Mouse (Mus musculus) MEL (cell line): ENCODE data around the gene Pcgf6. TPM values are rescaled to one million over a fixed set of nuclear protein-coding genes. Genes with fewer than 3 reads are reported as not detected.

Experiments
- BHLHE40 ChIP-seq: IDR thresholded peaks from 2 replicates; pipeline ENCODE4 v1.6.1; 2012; ENCODE audit warnings: low read depth, mild to moderate bottlenecking, inconsistent platforms, low read length, improper control_type of control experiment, borderline replicate concordance
- CHD1 ChIP-seq: IDR thresholded peaks from 2 replicates; pipeline ENCODE4 v1.6.1; 2012; ENCODE audit warnings: low read depth, mild to moderate bottlenecking, inconsistent platforms, low read length, improper control_type of control experiment
- CHD2 ChIP-seq: IDR thresholded peaks from 2 replicates; pipeline ENCODE4 v1.6.1; 2011; ENCODE audit warnings: low read length, improper control_type of control experiment
- E2F4 ChIP-seq: IDR thresholded peaks from 2 replicates; pipeline ENCODE4 v1.6.1; 2011; ENCODE audit warnings: low read depth, low read length, improper control_type of control experiment, borderline replicate concordance
- EP300 ChIP-seq, 2 experiments: IDR thresholded peaks; 2 replicates each; pipeline ENCODE4 v1.6.1; 2011; ENCODE audit warnings: improper control_type of control experiment in 2 of 2, low read length in 2 of 2, low read depth in 1 of 2, mild to moderate bottlenecking in 1 of 2
- ETS1 ChIP-seq: IDR thresholded peaks from 2 replicates; pipeline ENCODE4 v1.6.1; 2012; ENCODE audit warnings: low read depth, mild to moderate bottlenecking, inconsistent platforms, low read length, improper control_type of control experiment, moderate library complexity
- GABPA ChIP-seq: IDR thresholded peaks from 2 replicates; pipeline ENCODE4 v1.6.1; 2012; ENCODE audit warnings: low read depth, mild to moderate bottlenecking, inconsistent platforms, low read length, improper control_type of control experiment, moderate library complexity
- HCFC1 ChIP-seq: IDR thresholded peaks from 2 replicates; pipeline ENCODE4 v1.6.1; 2012; ENCODE audit warnings: low read depth, mild to moderate bottlenecking, inconsistent platforms, low read length, improper control_type of control experiment, moderate library complexity
- KAT2A ChIP-seq: conservative IDR thresholded peaks from 2 replicates; pipeline ENCODE4 v1.6.1; 2012; ENCODE audit warnings: low read depth, low read length, improper control_type of control experiment, inconsistent platforms
- MAFK ChIP-seq: IDR thresholded peaks from 2 replicates; pipeline ENCODE4 v1.6.1; 2011; ENCODE audit warnings: low read depth, mild to moderate bottlenecking, low read length, improper control_type of control experiment, borderline replicate concordance
- MAX ChIP-seq: IDR thresholded peaks from 2 replicates; pipeline ENCODE4 v1.6.1; 2011; ENCODE audit warnings: low read length, improper control_type of control experiment
- MAZ ChIP-seq: IDR thresholded peaks from 2 replicates; pipeline ENCODE4 v1.6.1; 2012; ENCODE audit warnings: low read depth, mild to moderate bottlenecking, inconsistent platforms, low read length, improper control_type of control experiment
- MXI1 ChIP-seq: IDR thresholded peaks from 2 replicates; pipeline ENCODE4 v1.6.1; 2011; ENCODE audit warnings: mild to moderate bottlenecking, low read depth, low read length, improper control_type of control experiment
- MYB ChIP-seq: IDR thresholded peaks from 2 replicates; pipeline ENCODE4 v1.6.1; 2011; ENCODE audit warnings: mild to moderate bottlenecking, low read depth, low read length, improper control_type of control experiment
- MYC ChIP-seq: IDR thresholded peaks from 2 replicates; pipeline ENCODE4 v1.6.1; 2011; ENCODE audit warnings: low read depth, mild to moderate bottlenecking, low read length, improper control_type of control experiment, moderate library complexity
- NELFE ChIP-seq: IDR thresholded peaks from 2 replicates; pipeline ENCODE4 v1.6.1; 2011; ENCODE audit warnings: low read depth, low read length, improper control_type of control experiment
- POLR2A ChIP-seq, 2 experiments: IDR thresholded peaks; 2 replicates each; pipeline ENCODE4 v1.6.1; 2011 to 2012; ENCODE audit warnings: low read length in 2 of 2, mild to moderate bottlenecking in 2 of 2, control low read depth in 1 of 2, improper control_type of control experiment in 1 of 2, low read depth in 1 of 2, moderate library complexity in 1 of 2; ENCODE audit not compliant: control insufficient read depth in 1 of 2, insufficient read depth in 1 of 2, poor library complexity in 1 of 2
- POLR2AphosphoS2 ChIP-seq: IDR thresholded peaks from 2 replicates; pipeline ENCODE4 v1.6.1; 2011; ENCODE audit warnings: low read length, improper control_type of control experiment
- POLR2AphosphoS5 ChIP-seq: IDR thresholded peaks from 2 replicates; pipeline ENCODE4 v1.6.1; 2012; ENCODE audit warnings: low read depth, borderline replicate concordance, mild to moderate bottlenecking, inconsistent platforms, low read length, moderate library complexity, mixed read lengths
- TAL1 ChIP-seq: IDR thresholded peaks from 2 replicates; pipeline ENCODE4 v1.6.1; 2012; ENCODE audit warnings: mild to moderate bottlenecking, inconsistent platforms, low read length, moderate library complexity, mixed read lengths
- UBTF ChIP-seq: IDR thresholded peaks from 2 replicates; pipeline ENCODE4 v1.6.1; 2012; ENCODE audit warnings: low read depth, mild to moderate bottlenecking, inconsistent platforms, low read length, improper control_type of control experiment, moderate library complexity, borderline replicate concordance; ENCODE audit not compliant: insufficient read depth
- USF2 ChIP-seq, 2 experiments: IDR thresholded peaks; 2 replicates each; pipeline ENCODE4 v1.6.1; 2011 to 2012; ENCODE audit warnings: improper control_type of control experiment in 2 of 2, low read length in 2 of 2, borderline replicate concordance in 1 of 2, inconsistent platforms in 1 of 2, low read depth in 1 of 2, mild to moderate bottlenecking in 1 of 2; ENCODE audit not compliant: insufficient read depth in 1 of 2
- ZKSCAN1 ChIP-seq: IDR thresholded peaks from 2 replicates; pipeline ENCODE4 v1.6.1; 2012; ENCODE audit warnings: low read depth, mild to moderate bottlenecking, inconsistent platforms, low read length, improper control_type of control experiment, moderate library complexity
- ZMIZ1 ChIP-seq: IDR thresholded peaks from 2 replicates; pipeline ENCODE4 v1.6.1; 2012; ENCODE audit warnings: low read depth, mild to moderate bottlenecking, inconsistent platforms, low read length, improper control_type of control experiment, moderate library complexity
- polyA plus RNA-seq, 2 experiments: library from polyadenylated mRNA; stranded (reverse) in 1 of 2; unstranded in 1 of 2; fragments of >175 nt in 1 of 2; fragments of >200 nt in 1 of 2; gene quantifications; 2 replicates each; pipeline versions ENCODE4 v1.2.1 to v1.2.4; 2012; ENCODE audit warnings: low replicate concordance in 2 of 2, low read depth in 1 of 2; ENCODE audit not compliant: insufficient read length in 2 of 2, insufficient read depth in 1 of 2, missing spikeins in 1 of 2
- total RNA-seq: library from RNA; depleted of rRNA; stranded (reverse); fragments of 300-350 nt; gene quantifications from 2 replicates; pipeline ENCODE4 v1.2.3, GENCODE M21; 2012

Gene Pcgf6
- total and polyA plus RNA-seq, 3 experiments: 29.0 to 47.5 TPM; not detected in 1

DNA sequence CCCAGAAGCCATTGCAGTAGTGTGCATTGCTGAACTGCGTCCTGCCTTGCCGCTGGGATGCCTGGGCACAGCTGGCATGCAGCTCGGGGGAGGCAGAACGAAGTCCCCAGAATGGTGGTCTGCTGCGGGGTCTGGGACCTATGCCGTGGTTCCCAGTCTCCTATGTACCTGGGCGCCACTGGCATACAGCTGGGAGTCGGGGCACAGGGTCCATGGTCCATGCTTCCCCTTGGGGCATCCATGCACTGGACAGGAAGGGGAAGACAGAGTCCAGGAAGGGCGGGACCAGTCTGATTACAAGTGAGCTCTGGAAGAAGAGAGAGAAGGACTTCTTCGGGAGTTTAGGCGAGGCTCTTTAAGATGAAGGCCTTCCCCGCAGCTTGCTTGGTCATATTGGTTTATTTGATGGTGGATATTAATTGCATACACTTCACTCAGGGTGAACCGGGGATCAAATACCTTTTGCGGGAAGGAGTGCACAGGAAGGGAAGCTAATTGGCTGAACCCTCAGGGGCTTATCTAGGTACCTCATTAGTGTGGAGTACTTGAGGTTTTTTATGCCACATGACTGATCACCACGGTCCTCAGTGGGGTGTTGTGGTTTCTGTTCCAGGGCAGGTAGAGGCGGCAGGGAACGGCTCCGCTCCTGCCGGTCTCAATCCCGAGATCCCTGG lies 61.1 kb downstream of the Pcgf6 start (continued):
- TF ChIP-seq HCFC1 (peak; percentile 21), ETS1 (peak; percentile 81; the same call in 1 of the 2 replicates), GABPA (no peak), NELFE (peak; percentile 76), MXI1 (peak; percentile 59; the same call in 1 of the 2 replicates), TAL1 (peak; percentile 37; the same call in 1 of the 2 replicates), EP300 (IDR thresholded peaks at IDR 0.05; ENCODE audit: low read depth in 1 of 2, low read length in 2 of 2) (peak; percentile 72 to 75; a peak in 3 of 4 replicates), MAX (peak; percentile 80; the same call in 1 of the 2 replicates), MYB (0 out of 2 replicates have a peak, but pooled peaks have one; percentile 48), CHD2 (no peak), MYC (peak; percentile 84), KAT2A (no peak), ZKSCAN1 (no peak), MAFK (no peak), POLR2AphosphoS5 (0 out of 2 replicates have a peak, but pooled peaks have one; percentile 3), BHLHE40 (peak; percentile 32; the same call in 1 of the 2 replicates), POLR2A (IDR thresholded peaks at IDR 0.05; ENCODE audit: control insufficient read depth in 1 of 2, insufficient read depth in 1 of 2, low read depth in 1 of 2, low read length in 2 of 2, poor library complexity in 1 of 2) (peak; percentile 59 to 82), CHD1 (no peak; the same call in 1 of the 2 replicates), MAZ (peak; percentile 34; the same call in 1 of the 2 replicates), POLR2AphosphoS2 (peak; percentile 62; the same call in 1 of the 2 replicates), USF2 (IDR thresholded peaks at IDR 0.05; ENCODE audit: borderline replicate concordance in 1 of 2, insufficient read depth in 1 of 2, low read depth in 1 of 2, low read length in 2 of 2) (no peak), UBTF (no peak), ZMIZ1 (no peak), E2F4 (no peak)
